Mouse (Mus musculus) frontal cortex, postnatal 25 days (tissue): ENCODE results near the gene Gm5483.
"Not testable (repeated sequence)": the region's sequence is repeated elsewhere in the genome, so short reads cannot be mapped to it uniquely, and the experiment has no call there.

Experiments
- DNase-seq, 2 experiments: peaks; one replicate each; pipeline ENCODE4 v3.0.0; 2022; ENCODE audit warnings: low spot score in 2 of 2

Gene Gm5483

GRCm38 (mm10) chr16:36183912-36184311 is at the start of gene Gm5483:
Gene Gm5483, plus strand, starts transcription at chr16:36184212.
- DNase-seq, result not testable (repeated sequence)

GRCm38 (mm10) chr16:36138201-36138600 is 45.8 kb upstream of the Gm5483 start:
- DNase-seq, result no peak

GRCm38 (mm10) chr16:36156402-36156975 is 27.5 kb upstream of the Gm5483 start, which contains the start of gene Stfa2l1:
Gene Stfa2l1, plus strand, starts transcription at chr16:36156811.
- DNase-seq, result no peak

- DNase-seq, result not testable (repeated sequence)
Observed at GRCm38 (mm10) chr16:36167841-36168240, 16.2 kb upstream of the Gm5483 start.

GRCm38 (mm10) chr16:36176108-36176507 is 7.9 kb upstream of the Gm5483 start:
- DNase-seq, result no peak

- DNase-seq, result no peak
Observed at GRCm38 (mm10) chr16:36179910-36180309, 4.1 kb upstream of the Gm5483 start.

- DNase-seq, result no peak
Observed at GRCm38 (mm10) chr16:36199226-36199625, 15.2 kb downstream of the Gm5483 start.

- DNase-seq, result no peak
Observed at GRCm38 (mm10) chr16:36203846-36204245, 19.8 kb downstream of the Gm5483 start.

GRCm38 (mm10) chr16:36205684-36206083 is 21.7 kb downstream of the Gm5483 start:
- DNase-seq, result not testable (repeated sequence)

GRCm38 (mm10) chr16:36209967-36210453 is 26.0 kb downstream of the Gm5483 start, which contains the start of gene Gm5416:
Gene Gm5416, plus strand, starts transcription at chr16:36210403.
- no peak for DNase-seq

GRCm38 (mm10) chr16:36221168-36221567 is 37.2 kb downstream of the Gm5483 start, which contains the start of gene 2010005H15Rik:
Gene 2010005H15Rik, plus strand, starts transcription at chr16:36221468.
- DNase-seq, result not testable (repeated sequence)
